Mouse (Mus musculus): ENCODE data around the gene Spib.

The Spib gene

DNA sequence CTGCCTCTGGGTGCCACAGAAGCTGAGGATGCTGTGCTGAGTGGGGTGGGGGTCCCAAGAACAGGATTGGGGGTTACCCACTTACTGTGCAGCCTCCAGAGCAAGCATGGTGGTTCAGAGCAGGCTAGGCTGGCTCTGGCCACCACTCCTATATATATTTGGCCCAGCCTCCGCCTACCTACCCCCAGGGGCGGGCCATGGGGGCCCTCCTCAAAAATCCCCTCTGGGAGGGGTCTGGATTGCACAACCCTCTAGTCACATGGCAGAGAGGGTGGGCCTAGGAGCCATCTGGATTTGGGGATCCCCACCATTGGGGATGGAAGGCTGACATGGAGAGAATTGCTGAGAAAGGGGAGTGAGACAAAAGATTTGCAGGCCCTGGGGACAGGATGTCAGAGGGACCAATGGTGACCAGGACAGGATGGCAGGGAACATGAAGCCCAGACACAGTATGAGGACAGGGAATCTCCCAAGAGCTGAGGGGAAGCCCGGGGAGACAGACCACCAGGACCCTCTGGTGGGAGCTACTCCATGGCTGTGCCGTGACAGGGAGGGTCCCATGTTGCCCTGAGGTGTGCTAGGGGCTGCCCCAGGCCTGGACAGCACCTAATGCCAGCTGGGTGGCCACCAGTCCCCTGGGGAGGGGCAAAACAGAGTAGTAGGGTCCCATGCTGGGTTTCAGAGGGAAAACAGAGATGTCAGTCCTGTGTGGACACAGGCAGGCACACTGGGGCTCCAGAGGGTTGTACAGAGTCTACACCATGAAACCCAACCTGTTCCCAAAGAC is at the start of gene Spib:
Gene Spib, minus strand, starts transcription at position 126 of the 787 bp plus-strand sequence.
- DNase-seq (ENCODE audit: low spot score) = no peak

DNA sequence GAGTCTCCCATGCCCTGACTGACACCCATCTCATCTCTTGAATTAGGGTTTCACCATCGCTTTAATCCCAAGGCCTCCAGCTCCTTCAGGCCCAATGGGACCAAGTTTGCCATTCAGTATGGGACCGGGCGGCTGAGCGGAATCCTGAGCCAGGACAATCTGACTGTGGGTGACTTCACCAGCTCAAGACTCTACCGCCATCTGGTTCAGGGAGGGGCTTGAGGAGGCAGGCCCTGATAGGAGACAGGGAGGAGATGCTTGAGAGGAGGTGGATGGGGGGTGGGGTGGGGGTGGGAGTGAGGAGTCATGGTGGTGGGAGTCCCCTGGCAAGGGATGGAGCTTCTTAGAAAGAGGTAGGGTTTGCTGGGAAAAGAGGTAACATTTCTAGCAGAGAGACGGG is 49.8 kb upstream of the Spib start:
- no peak for DNase-seq (ENCODE audit: low spot score)

DNA sequence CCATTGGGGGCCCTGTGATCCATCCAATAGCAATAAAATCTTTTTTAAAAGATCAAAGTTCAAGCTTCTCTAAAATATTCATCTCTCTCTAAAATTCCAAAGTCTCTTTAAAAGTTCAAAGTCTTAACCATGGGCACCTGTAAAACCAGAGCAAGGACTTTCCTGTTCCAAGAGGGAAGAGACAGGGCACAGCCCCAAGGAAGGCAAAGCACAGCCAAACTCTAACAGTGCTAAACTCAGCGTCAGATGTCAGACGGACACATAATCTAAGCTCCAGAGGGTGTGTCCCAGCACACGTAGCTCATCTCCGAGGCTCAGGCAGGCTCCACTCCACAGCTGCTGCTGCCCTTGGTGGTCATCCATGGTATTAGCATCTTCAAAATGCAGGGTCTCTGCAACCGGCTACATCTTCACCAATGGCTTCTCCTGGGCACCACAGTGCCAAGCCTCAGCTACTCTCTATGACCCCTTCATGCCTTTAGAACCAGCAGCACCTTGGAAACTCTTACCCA is 44.5 kb upstream of the Spib start:
- DNase-seq (ENCODE audit: low spot score) = no peak

DNA sequence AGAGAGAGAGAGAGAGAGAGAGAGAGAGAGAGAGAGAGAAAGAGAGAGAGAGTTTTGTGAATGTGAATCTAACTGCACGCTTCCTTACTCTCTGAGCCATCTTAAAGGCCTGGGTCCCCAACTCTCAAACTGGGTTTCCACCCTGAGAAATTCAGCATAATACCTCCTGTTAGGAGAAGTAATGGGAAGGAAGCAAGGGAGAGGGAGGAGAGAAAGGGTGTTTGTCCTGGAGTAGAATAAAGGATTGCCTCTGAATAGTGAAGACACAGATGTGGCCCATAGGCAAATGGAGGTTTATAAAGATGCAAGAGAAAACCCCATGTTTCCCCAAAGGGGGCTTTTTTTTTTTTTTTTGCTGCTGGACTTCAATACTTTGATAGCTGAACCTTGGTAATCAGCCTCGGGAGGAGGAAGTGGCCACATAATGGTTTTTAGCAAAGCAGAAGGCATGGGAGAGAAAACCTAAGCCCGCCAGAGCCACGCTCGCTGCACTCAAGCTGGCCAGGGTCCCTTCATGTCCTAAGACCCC is 41.1 kb upstream of the Spib start:
- no peak for DNase-seq (ENCODE audit: low spot score)

DNA sequence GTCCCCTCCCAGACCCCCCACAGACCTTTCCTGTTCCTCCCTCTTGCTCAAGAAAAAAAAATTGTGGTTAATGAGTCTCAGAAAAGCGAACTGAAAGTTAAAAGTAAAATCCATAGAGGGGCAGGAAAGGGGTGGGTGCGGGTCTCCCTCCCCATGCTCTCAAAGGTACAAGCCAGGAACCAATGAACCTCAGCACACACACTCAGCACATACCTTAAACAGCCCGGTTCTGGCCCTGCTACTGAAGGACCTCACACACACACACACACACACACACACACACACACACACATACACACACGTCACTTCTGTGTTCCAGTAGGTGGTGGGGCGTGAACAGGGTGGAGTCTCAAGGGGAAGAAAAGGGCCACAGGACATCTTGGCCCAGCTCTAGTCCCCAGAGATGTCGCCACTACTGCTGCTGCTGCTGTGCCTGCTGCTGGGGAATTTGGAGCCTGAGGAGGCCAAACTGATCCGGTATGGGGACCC is 40.4 kb upstream of the Spib start, which contains the start of gene Napsa:
Gene Napsa, plus strand, starts transcription at position 168 of the 489 bp plus-strand sequence.
- no peak for DNase-seq (ENCODE audit: low spot score)

DNA sequence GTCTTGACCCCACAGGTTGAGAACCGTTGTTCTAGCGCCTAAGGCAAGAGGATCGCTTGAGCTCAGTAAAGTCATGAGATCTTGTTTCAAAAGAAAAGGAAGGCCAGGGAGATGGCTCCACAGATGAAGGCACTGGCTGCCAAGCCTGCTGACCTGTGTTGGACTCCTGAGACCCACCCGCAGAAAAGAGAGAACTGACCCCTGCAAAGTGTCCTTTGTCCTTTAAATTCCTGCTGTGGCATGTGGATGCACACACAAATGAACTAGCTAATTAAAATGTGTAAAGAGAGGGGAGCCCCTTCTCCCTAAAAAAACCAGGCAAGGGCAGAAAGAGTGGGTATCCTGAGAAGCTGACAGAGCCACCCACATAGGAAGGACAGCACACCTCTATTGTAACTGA is 39.9 kb upstream of the Spib start:
- no peak for DNase-seq (ENCODE audit: low spot score)

DNA sequence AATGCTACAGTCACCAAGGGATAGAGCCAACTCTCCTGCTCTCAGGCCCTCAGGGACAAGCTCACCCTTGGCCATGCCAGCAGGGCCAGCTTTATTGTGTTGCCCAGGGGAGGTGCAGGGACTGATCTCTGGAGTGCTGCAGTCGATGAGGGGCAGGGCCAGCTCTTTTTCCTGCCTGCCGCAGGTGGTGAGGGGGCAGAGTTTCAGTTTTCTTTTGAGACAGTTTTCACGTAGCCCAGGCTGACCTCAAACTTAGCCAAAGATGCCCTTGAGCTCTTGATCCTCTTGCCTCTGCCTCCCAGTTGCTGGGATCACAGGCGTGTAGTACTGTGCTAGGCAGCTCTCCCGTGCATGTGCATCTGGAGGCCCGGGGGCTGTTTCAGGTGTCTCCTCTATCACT is 39.1 kb upstream of the Spib start:
- DNase-seq (ENCODE audit: low spot score) = no peak

DNA sequence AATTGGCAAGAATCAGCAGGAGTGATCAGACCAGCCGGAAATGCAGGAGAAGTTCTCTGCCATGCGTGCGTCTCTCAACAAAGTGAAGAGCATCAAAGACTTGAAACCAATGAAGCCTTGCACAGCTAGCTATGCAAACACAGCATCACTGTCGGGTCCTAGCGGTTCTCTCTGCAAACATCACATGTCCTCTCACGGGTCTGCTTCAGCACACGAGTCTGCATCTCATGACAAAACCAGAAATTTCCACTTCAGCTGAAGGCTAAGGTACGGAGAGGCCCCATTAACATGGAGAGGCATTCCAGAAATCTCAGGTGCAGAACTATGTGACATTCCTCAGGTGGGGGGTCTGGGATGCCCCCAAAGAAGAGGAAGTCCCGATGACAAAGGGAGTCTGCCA is 36.9 kb upstream of the Spib start:
- no peak for DNase-seq (ENCODE audit: low spot score)

DNA sequence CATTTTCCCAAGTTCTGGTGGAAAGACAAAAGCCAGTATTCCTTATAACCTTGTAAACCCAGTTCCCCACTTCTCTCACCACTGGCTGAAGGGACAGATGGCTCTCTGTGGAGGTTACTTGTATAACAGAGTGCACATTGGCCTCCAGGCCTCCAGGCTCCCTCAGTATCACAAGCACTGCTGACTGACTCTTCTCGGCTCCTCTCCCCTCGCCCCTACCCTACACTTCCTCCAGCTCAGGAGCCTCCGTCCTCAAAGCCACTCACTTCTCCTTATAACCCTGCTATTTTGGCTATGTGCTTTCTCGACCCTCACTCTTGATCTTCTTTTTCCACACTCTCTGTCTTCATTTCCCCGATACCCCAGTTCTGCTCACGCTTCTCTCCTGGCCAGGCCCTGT is 33.5 kb upstream of the Spib start:
- no peak for DNase-seq (ENCODE audit: low spot score)

DNA sequence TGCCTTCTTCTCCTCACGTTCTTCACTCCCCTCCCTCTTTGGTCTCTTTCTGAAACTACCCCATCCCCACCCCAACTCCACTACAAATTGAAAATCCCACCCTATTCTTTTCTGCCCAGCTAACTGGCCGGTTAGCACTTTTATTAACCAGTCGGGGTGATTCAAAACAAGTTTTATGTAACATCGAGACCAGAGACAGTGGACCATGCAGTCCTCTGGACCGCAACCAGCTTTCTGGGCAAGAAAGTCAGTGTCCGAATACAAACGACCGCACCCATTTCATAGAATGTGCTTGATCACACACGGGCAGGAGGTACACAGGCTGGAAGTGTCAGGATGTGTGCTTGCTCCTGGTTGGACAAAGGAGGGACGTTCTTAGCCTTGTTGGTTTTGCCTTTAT is 32.6 kb upstream of the Spib start:
- no peak for DNase-seq (ENCODE audit: low spot score)

DNA sequence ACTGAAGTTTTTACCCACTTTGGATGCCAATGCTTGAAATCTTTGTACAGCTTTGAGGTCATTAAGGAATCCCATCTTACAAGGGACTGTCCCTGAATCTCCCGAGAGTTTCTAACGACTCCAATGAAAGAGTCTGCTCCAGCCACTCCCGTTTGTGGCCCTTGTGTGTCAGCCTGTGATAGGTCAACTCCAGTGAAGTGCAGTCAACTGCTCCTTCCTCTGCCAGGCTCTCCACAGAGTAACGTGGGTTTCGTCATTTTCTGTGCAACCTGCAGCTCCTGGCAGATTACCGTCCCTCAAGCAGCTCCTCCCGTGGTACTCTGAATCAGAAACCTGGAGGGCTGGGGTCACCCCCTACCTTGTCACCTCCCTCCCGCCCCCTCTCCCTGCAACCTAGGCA is 31.4 kb upstream of the Spib start:
- DNase-seq (ENCODE audit: low spot score) = no peak

DNA sequence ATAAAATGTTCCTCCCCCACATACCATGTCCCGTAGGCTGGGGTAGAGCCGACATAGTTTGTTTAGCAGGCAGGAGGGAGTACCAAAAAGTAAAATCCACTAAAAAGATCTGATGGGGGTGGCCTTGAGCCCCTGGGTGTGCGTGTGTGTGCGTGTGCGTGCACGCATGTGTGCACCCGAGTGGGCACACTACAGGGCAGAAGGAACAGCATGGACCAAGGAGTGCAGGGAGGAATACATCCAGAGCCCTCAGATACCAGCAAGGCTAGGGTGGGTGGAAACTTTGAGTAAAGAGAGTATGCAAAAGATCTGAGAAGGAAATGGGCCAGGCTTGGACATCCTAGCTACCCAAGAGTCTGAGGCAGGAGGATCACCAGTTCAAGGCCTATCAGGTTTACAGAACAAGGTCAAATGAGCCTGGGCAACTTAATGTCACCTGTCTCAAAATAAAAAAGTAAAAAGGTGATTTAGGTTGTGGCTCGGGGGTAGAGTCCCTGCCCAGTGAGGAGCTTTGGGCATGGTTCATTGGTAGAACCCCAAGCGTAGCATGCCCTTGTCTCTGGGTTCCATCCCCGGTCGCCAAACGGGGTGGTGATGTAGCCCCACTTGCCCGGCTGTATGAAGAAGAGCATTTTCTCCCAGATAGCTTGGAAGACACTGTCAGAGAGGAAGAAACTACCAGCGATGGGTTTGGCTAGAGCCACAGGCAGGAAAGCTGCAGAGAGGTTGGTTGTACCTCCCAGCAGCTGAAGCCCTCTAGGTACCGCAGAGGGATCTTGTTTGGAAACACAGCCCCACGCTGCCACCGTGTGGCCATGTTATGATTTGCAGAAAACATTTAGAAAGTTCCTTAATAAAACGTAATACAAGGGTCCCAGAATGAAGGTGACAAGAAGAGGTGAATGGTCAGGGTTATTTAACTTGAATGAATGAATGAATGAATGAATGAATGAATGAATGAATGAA is 28.8 kb upstream of the Spib start:
- peak; percentile 91 for DNase-seq (ENCODE audit: low spot score)

DNA sequence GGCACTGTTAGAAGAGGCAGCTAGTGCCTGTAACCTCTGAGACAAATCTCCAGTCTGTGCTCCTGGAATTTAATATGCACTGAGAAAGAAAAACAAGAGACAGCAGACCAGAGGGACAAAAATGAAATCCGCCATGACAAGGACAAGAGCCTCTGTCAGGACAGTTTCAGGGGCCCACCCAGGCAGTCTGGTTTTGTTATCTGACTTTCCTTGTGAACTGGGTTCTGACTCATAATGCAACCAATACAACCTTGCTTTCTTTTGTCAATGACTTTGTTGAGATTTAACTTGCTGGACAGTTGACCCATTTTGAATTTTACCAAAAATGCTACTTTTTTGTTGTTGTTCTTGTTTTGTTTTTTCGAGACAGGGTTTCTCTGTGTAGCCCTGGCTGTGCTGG is 25.8 kb upstream of the Spib start:
- no peak for DNase-seq (ENCODE audit: low spot score)

DNA sequence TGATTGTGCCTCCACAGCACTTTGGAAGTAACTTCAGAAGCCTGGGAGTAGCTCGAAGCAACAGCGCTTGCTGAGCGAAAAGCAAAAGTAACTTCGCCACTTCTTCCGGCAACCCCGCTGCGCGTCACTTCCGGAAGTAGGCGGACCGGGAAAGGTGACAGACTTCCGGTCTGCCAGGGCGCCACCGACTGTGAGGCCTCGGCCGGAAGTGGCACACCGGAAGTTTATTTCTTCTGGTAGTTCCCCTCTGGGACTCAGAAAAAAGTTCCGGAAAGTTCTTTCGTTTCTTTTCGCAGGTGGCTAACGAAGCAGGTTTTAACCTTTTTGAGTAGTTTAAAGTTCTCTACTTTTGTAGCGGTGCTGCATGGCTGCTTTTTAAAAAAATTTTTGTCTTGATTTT is 22.0 kb upstream of the Spib start, which contains the start of gene Nr1h2:
Gene Nr1h2, minus strand, starts transcription at position 126 of the 400 bp plus-strand sequence.
- peak; percentile 98 for DNase-seq (ENCODE audit: low spot score)

DNA sequence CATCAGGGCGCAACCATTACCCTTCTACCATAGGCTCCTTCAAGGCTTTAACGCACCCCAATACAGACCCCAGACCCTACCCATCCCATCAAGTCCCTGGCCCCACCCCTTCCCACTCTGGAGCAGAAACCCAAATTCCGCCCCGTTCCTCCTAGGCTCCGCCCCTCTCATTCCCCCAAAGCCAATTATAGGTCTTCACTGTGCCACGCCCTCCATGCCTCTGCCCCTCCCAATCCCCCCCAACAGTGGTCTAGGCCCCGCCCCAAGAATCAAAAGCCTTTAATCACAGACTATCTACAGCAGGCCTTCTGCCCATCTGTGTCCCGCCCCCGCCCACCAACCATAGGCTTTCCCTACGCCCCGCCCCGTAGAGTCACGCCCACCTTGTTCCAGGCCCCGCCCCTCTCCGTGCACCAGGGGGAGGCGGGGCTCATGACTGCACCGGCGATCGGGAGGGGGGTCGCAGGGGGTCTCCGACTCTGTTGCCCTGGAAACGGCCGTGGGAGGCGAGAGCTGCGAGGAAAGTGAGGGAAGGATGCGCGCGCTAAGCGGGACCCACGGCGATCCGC is 21.4 kb upstream of the Spib start:
- peak; percentile 88 for DNase-seq (ENCODE audit: low spot score)

DNA sequence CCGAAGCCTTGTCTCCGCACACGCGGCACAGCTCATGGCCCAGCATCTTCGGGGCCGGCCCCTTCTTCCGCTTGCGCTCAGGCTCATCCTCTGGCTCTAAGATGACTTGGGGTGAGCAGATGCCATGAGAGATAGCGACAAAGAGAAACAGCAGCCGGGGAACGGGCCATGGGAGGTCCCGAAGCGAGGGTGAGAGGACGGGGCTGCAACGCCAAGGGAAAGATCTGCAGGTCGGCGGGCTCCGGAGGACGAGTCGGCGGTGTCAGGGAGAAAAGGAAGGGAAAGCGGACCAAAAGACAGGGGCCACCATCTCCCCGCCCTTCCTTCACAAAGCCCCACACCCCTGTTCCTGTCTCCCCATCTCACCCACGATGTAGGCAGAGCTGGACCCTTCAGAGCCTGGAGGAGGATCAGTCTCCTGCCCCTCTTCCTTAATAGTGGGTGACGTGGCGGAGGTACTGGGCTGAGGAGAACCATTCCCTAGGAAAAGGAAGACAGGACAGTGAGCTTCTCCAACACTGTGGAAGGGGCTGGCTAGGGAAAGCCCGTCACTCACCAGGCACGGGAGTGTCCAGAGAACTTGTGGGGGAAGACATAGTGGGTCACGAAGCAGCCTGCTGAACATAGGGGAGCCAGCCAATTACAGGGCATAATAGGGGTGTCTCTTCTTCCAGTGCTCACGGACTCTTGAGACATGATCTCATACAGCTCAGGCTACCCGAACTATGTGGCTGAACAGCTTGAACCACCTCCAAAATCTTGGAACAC is 20.5 kb upstream of the Spib start:
- no peak for DNase-seq (ENCODE audit: low spot score)

DNA sequence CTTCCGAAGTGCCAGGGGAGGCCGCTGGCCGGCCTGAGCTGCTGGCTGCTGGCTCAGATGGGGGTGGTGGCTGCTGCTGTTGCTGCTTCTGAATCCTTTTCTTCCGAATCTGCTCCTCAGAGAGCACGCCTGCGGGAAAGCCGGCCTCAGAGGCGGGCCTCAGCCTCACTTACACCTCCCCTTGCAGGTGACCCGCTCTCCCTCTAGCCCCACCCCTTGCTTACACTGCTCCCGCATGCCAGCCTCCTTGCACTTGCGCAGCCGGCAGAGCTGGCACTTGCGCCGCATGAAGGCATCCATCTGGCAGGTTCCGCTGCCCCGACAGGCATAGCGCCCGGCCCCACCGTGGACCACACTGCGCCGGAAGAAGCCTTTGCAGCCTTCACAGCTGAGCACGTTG is 19.9 kb upstream of the Spib start:
- DNase-seq (ENCODE audit: low spot score) = no peak

DNA sequence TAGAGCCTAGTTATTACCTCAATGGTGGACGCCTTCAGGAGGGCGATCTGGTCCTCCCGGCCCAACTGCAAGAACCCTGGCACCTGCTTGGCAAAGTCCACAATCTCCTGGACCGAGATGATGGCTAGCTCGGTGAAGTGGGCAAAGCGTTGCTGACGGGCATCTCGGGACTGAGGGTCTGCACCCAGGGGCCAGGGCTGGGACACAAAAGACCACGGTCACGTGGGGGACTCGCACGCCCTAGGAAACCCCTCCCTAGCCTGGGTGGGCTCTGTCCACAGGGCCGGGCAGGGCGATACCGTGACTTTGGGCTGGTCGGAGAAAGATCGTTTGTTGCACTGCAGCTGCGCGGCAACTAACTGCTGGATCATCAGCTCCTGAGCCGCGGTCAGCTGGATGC is 19.4 kb upstream of the Spib start:
- DNase-seq (ENCODE audit: low spot score) = no peak

DNA sequence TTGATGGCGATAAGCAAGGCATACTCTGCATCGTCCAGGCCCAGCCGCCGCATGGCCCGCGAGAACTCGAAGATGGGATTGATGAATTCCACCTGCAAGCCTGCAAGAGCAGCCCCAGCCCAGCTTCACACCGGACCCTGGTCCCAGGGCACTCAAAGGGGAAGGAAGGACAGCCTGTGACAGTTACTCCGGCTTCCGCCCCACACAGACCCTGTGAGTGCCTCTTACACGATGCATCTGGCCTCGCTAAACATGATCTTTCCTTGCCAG is 18.5 kb upstream of the Spib start:
- no peak for DNase-seq (ENCODE audit: low spot score)

DNA sequence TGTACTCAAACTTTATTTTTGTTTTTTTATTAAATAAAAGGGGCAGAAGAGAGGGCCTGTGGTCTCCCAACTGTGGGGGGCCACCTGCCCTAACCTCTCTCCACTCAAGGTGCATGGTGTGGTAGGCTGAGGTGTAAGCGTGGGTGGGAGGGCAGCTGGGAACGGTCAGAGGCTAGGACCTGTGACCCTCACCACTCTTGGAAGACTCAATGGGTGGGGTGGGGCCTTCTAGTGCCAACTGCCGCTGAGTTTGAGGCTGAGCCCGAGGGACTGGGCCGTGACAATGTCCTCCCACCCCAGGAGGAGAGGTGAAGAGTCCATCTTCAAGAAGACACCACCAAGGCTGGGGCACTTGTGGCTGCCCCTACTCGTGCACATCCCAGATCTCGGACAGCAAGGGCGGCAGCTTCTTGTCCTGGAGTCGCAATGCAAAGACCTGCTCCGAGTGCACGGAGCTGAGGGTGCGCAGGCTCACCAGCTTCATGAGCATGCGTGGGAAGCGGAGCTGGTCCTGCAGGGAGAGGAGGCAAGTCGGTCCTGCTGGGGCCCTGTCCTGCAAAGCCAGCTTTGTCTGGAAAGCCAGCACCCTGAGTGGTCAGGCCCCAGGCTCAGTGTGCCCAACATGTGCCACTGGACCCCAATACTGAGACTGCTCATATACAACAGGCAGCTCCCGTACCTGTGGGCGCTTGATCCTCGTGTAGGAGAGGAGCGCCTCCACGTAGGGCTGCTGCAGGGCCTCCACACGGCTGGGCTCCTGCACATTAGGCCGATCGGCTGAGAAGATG is 17.9 kb upstream of the Spib start:
- DNase-seq (ENCODE audit: low spot score) = no peak
